ENCODE assay signal across 23 mouse cellular contexts in the genomic region with DNA sequence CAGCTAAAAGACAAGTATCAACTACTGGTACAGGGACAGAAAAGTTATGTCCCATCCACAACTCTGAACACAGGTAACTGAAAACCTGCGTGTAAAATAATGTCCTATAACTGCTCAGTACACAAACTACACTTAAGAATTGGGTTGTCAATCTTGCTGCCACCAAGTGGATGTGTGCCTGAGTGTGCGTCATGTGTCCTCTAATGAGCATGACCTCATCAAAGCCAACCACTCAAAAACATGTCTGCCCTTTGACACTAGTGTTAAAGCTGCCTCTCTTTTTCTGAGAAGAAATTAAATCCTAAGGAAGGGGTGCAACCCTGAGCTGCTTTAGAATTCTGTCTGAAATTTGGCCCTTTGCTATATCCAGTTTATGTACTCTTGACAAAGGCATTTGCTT. TPM values are rescaled to one million over a fixed set of nuclear protein-coding genes. Genes with fewer than 3 reads are reported as not detected.
DNase-seq lines count a peak whose midpoint lies in the region; TF ChIP-seq lines count a peak whose summit lies in the region.
"Had no signal": no experiment of that assay in that cellular context is flagged by ENCODE, and none has a peak within 500 bp of the region (broad histone marks: within the 10 kb centered on the region; RNA-seq: fewer than 3 reads in every experiment).

No protein-coding gene starts in this region.

- no peak overlapping the region for H3K9ac ChIP-seq in heart, adult 2 months (ENCODE audit: low read depth, low read length)
- H3K9ac ChIP-seq: forebrain, embryonic 13.5 days; heart, embryonic 13.5 days; hindbrain, embryonic 12.5 days; hindbrain, embryonic 15.5 days had no signal

- TF ChIP-seq CTCF in gastrocnemius, adult 2 months (IDR thresholded peaks at IDR 0.05) = no peak
- no peak for TF ChIP-seq CTCF in heart, adult 2 months (IDR thresholded peaks at IDR 0.05)

- 0 out of 2 replicates have a peak overlapping the region, but pooled peaks have one; percentile 8 for H3K27ac ChIP-seq in gastrocnemius, adult 2 months
- H3K27ac ChIP-seq in heart, adult 2 months = no peak overlapping the region
- H3K27ac ChIP-seq: forebrain, embryonic 10.5 days; forebrain, embryonic 13.5 days; heart, embryonic 10.5 days; heart, embryonic 13.5 days; hindbrain, embryonic 12.5 days; hindbrain, embryonic 15.5 days had no signal

- no peaks in the 10 kb centered on the region; the same call in 1 of the 2 replicates for H3K36me3 ChIP-seq in heart, adult 2 months (ENCODE audit: control insufficient read depth, insufficient read depth, low read length)

- no peak for TF ChIP-seq EP300 in heart, adult 2 months (IDR thresholded peaks at IDR 0.05; ENCODE audit: insufficient read depth, low read depth, low read length)

- WGBS in heart, adult 2 months = 68% methylated on average over 2 of the region's 2 CpGs

- H3K27me3 ChIP-seq in heart, adult 2 months (ENCODE audit: control insufficient read depth, insufficient read depth, low read length) = no peaks in the 10 kb centered on the region
- H3K27me3 ChIP-seq: forebrain, embryonic 13.5 days; heart, embryonic 13.5 days; hindbrain, embryonic 12.5 days; hindbrain, embryonic 15.5 days had no signal

- no peak for DNase-seq in gastrocnemius, adult 2 months
- no peak for DNase-seq in gastrocnemius, adult 18-20 months (ENCODE audit: low spot score)
- peak; percentile 44 for DNase-seq in lung, postnatal 36 days
- DNase-seq in lung, postnatal 4 days = no peak
- peak; percentile 37 for DNase-seq in adipocyte (ENCODE audit: low spot score)
- no peak for DNase-seq in heart, adult 2 months
- DNase-seq: adrenal gland, postnatal 10 days; cerebellum, adult 11 months; cerebellum, adult 2 months; cerebellum, adult 9-11 months; cerebellum, postnatal 36 days; gastrocnemius, postnatal 25 days; heart, adult 18-20 months; kidney, adult 18-20 months had no signal

- intact Hi-C loops in gastrocnemius, adult 2 months (cut with DNase I) = no loop called here
- intact Hi-C loops in heart, adult 2 months (cut with DNase I) = no loop called here

- H3K4me3 ChIP-seq in gastrocnemius, adult 2 months = no peak overlapping the region
- H3K4me3 ChIP-seq in heart, adult 2 months = no peak overlapping the region
- H3K4me3 ChIP-seq: forebrain, embryonic 10.5 days; forebrain, embryonic 13.5 days; heart, embryonic 10.5 days; heart, embryonic 13.5 days; hindbrain, embryonic 12.5 days; hindbrain, embryonic 15.5 days had no signal

- peaks cover 5% of the 10 kb centered on the region; the same call in 1 of the 2 replicates for H3K4me1 ChIP-seq in heart, adult 2 months (ENCODE audit: control insufficient read depth, insufficient read depth, low read length)
- H3K4me1 ChIP-seq: forebrain, embryonic 10.5 days had no signal

- no peaks in the 10 kb centered on the region; the same call in 1 of the 2 replicates for H3K79me2 ChIP-seq in heart, adult 2 months (replicated peaks; ENCODE audit: control insufficient read depth, insufficient read depth, low read length)

- TF ChIP-seq POLR2A in heart, adult 2 months (IDR thresholded peaks at IDR 0.05; ENCODE audit: insufficient read depth, low read depth, low read length) = no peak

RNA-seq across cellular contexts. Expression of a gene that starts 14.4 kb away (rescaled TPM):
- total RNA-seq in gastrocnemius, adult 2 months (2021) = 1 to 10 TPM; 1.8 to 3.0 TPM
- total RNA-seq in gastrocnemius, adult 18-20 months (2021) = 1 to 10 TPM; 1.5 to 2.4 TPM
- 1 to 10 TPM; 2.6 to 2.7 TPM for total RNA-seq in heart, adult 2 months (2021)
- 3.7 and 5.6 TPM in 2 replicates for polyA plus RNA-seq in heart, adult 2 months (2012; rRNA removed)

RNA-seq across cellular contexts. Expression of a gene that starts 15.3 kb away (rescaled TPM):
- 10 to 100 TPM; 18.5 to 19.1 TPM for total RNA-seq in gastrocnemius, adult 2 months (2021)
- total RNA-seq in gastrocnemius, adult 18-20 months (2021) = 10 to 100 TPM; 19.9 to 21.8 TPM
- 10 to 100 TPM; 16.9 to 18.6 TPM for total RNA-seq in heart, adult 2 months (2021)
- 25.2 and 32.7 TPM in 2 replicates for polyA plus RNA-seq in heart, adult 2 months (2012; rRNA removed)

RNA-seq across cellular contexts. Expression of a gene that starts 19.7 kb away (rescaled TPM):
- total RNA-seq in gastrocnemius, adult 2 months (2021) = 10 to 100 TPM; 29.0 to 33.0 TPM
- 10 to 100 TPM; 32.7 to 34.4 TPM for total RNA-seq in gastrocnemius, adult 18-20 months (2021)
- 10 to 100 TPM; 15.3 to 16.4 TPM for total RNA-seq in heart, adult 2 months (2021)
- polyA plus RNA-seq in heart, adult 2 months (2012; rRNA removed) = 10.7 and 12.4 TPM in 2 replicates

RNA-seq across cellular contexts. Expression of a gene that starts 19.9 kb away (rescaled TPM):
- total RNA-seq in gastrocnemius, adult 2 months (2021) = 1 to 10 TPM; 4.5 to 6.3 TPM
- 1 to 10 TPM; 3.2 to 6.6 TPM for total RNA-seq in gastrocnemius, adult 18-20 months (2021)
- 1 to 10 TPM; 5.8 to 6.4 TPM for total RNA-seq in heart, adult 2 months (2021)
- 4.7 and 7.8 TPM in 2 replicates for polyA plus RNA-seq in heart, adult 2 months (2012; rRNA removed)

RNA-seq across cellular contexts. Expression of a gene that starts 45.1 kb away (rescaled TPM):
- total RNA-seq in gastrocnemius, adult 2 months (2021) = not detected
- total RNA-seq in gastrocnemius, adult 18-20 months (2021) = not detected
- total RNA-seq in heart, adult 2 months (2021) = not detected
- polyA plus RNA-seq in heart, adult 2 months (2012; rRNA removed) = not detected in 2 replicates
- total RNA-seq: gastrocnemius, adult 8-10 months; gastrocnemius, postnatal 25 days; heart, adult 18-20 months; heart, postnatal 25 days had no signal
- polyA plus RNA-seq: activated CD4-positive, CD25-positive, alpha-beta regulatory T cell, adult 4 months had no signal

Comparison
In these comparisons a context has a peak if more than half of its experiments do, and no peak if none do; other contexts are left out.
1. DNase-seq: peak in lung, postnatal 36 days (single experiment) and adipocyte (single experiment); none in gastrocnemius, adult 2 months (single experiment), gastrocnemius, adult 18-20 months (single experiment), lung, postnatal 4 days (0 of 2) and heart, adult 2 months (0 of 2).